Mouse (Mus musculus) neural tube, embryonic 15.5 days (tissue): Measurements from ENCODE around the gene Hao2. TPM values are rescaled to one million over a fixed set of nuclear protein-coding genes. Genes with fewer than 3 reads are reported as not detected.

Source experiments
- ATAC-seq: fragments of 200-750 bp; cut with Nextera tagmentation; 2 replicates; pipeline ENCODE4 v1.8.0; 2017; ENCODE audit warnings: mild to moderate bottlenecking, moderate TSS enrichment, moderate library complexity; ENCODE audit not compliant: low FRiP score
- H3K27ac ChIP-seq: fragments of 300-500 bp; sonication (generic); replicated peaks from 2 replicates; pipeline ENCODE4 v1.5.1; 2015; ENCODE audit warnings: mild to moderate bottlenecking, inconsistent platforms
- H3K27me3 ChIP-seq: fragments of 300-500 bp; sonication (generic); replicated peaks from 2 replicates; pipeline ENCODE4 v1.6.1; 2015; ENCODE audit warnings: inconsistent platforms
- H3K36me3 ChIP-seq: fragments of 300-500 bp; sonication (generic); 2 replicates; pipeline ENCODE4 v1.6.1; 2015; ENCODE audit warnings: inconsistent platforms
- H3K4me1 ChIP-seq: fragments of 300-500 bp; sonication (generic); 2 replicates; pipeline ENCODE4 v1.6.1; 2015; ENCODE audit warnings: inconsistent platforms
- H3K4me2 ChIP-seq: fragments of 300-500 bp; sonication (generic); 2 replicates; pipeline ENCODE4 v1.6.1; 2015; ENCODE audit warnings: inconsistent platforms, mild to moderate bottlenecking, moderate library complexity
- H3K4me3 ChIP-seq: fragments of 300-500 bp; sonication (generic); replicated peaks from 2 replicates; pipeline ENCODE4 v1.5.1; 2015; ENCODE audit warnings: mild to moderate bottlenecking, inconsistent platforms
- H3K9ac ChIP-seq: fragments of 300-500 bp; sonication (generic); replicated peaks from 2 replicates; pipeline ENCODE4 v1.6.1; 2015; ENCODE audit warnings: mild to moderate bottlenecking, inconsistent platforms
- H3K9me3 ChIP-seq: fragments of 300-500 bp; sonication (generic); replicated peaks from 2 replicates; pipeline ENCODE4 v1.6.1; 2016; ENCODE audit warnings: inconsistent platforms
- WGBS: fragments of 180-500 bp; shearing (Covaris S2); methylation state at CpG from one replicate; pipeline ENCODE4 v1.1.7; 2015; ENCODE audit warnings: mixed read lengths; 5-methylcytosine and 5-hydroxymethylcytosine counted together
- polyA plus RNA-seq: library from polyadenylated mRNA; unstranded; fragments of >200 nt; fragmentation: Nextera tagmentation; extraction: Ambion mirVana; gene quantifications from 2 replicates; pipeline ENCODE4 v1.2.1, GENCODE M21; 2015

Hao2 gene
- polyA plus RNA-seq, 1 experiment from 2014 or later: 0.09 TPM

- 3% methylated on average over 4 of the region's 4 CpGs for WGBS
- H3K36me3 ChIP-seq: no peaks in the 10 kb centered on the region
- no peak overlapping the region for H3K9ac ChIP-seq
- H3K27me3 ChIP-seq: no peaks in the 10 kb centered on the region
- H3K9me3 ChIP-seq: no peaks in the 10 kb centered on the region
- H3K27ac ChIP-seq: no peak overlapping the region
- no peak for ATAC-seq
- no peaks in the 10 kb centered on the region for H3K4me1 ChIP-seq
- no peak overlapping the region for H3K4me2 ChIP-seq
- H3K4me3 ChIP-seq: no peak overlapping the region
These were observed 22.6 kb upstream of the Hao2 start for GRCm38 (mm10) chr3:98915659-98916058.

- no peaks in the 10 kb centered on the region for H3K9me3 ChIP-seq
- H3K27me3 ChIP-seq: no peaks in the 10 kb centered on the region
- no peak overlapping the region for H3K27ac ChIP-seq
- H3K4me1 ChIP-seq: no peaks in the 10 kb centered on the region
- no peak overlapping the region for H3K9ac ChIP-seq
- 91% methylated on average over 6 of the region's 6 CpGs for WGBS
- H3K4me2 ChIP-seq: no peak overlapping the region
- no peaks in the 10 kb centered on the region for H3K36me3 ChIP-seq
- no peak for ATAC-seq
- no peak overlapping the region for H3K4me3 ChIP-seq
These were observed 20.6 kb upstream of the Hao2 start for GRCm38 (mm10) chr3:98913591-98913990.

GRCm38 (mm10) chr3:98897606-98898005, 4.6 kb upstream of the Hao2 start:
- Histone ChIP-seq H3K9ac (no peak overlapping the region), H3K4me2 (no peak overlapping the region), H3K27ac (no peak overlapping the region), H3K9me3 (no peaks in the 10 kb centered on the region), H3K4me3 (no peak overlapping the region), H3K4me1 (no peaks in the 10 kb centered on the region), H3K27me3 (no peaks in the 10 kb centered on the region), H3K36me3 (no peaks in the 10 kb centered on the region)
- no peak for ATAC-seq
- WGBS: 92% methylated on average over 2 of the region's 2 CpGs

DNA sequence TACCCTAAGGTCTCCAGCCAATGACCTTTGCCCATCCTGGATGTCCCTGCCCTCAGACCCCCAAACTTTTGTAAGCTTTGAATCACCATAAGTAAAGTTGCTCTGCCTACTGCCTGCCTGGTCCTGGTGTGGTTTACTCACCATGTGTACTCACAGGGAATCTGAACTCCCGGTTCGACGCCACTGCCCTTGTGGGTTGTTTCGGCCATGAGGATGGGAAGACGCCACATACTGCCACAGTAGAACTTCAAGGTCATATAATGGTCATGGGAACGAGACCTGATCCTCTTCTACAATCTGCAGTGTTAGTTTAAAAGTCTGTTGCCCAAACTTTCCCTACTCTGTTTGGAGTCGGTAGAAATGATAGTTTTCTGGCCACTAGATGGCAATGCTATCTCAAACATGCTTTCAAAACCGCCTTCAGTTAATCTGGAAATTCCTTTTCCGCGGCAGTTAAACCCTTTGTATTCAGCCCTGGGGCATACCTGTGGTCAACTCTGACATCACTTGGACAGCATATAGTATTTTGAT, 2.1 kb upstream of the Hao2 start:
- Histone ChIP-seq H3K27ac (no peak overlapping the region), H3K4me1 (no peaks in the 10 kb centered on the region), H3K36me3 (no peaks in the 10 kb centered on the region), H3K4me3 (no peak overlapping the region), H3K9me3 (no peaks in the 10 kb centered on the region), H3K9ac (no peak overlapping the region), H3K27me3 (no peaks in the 10 kb centered on the region), H3K4me2 (peak overlapping the region; percentile 31; the same call in 1 of the 2 replicates)
- peak; percentile 59; the same call in 1 of the 2 replicates for ATAC-seq
- WGBS: 46% methylated on average over 10 of the region's 10 CpGs

DNA sequence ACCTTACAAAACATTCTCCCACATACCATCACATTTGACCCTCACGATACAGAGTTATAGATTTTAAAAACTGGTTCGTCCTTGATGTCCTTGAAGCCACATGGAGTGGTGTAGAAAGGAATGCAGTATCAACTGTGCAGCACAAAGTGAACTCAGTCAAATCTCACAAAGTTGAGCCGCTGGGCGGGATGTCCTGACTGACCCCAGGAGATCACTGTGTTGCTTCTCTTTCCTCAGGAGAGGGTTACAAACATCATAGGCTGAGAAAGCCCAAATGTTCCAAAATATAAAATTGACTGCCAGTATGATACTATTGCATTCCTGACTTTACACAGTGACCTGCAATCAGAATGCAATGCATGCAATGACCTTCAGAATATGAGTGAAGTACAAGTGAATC, 2.6 kb downstream of the Hao2 start:
- Histone ChIP-seq H3K9me3 (no peaks in the 10 kb centered on the region), H3K27ac (no peak overlapping the region), H3K36me3 (no peaks in the 10 kb centered on the region), H3K27me3 (no peaks in the 10 kb centered on the region), H3K4me3 (no peak overlapping the region), H3K9ac (no peak overlapping the region), H3K4me2 (no peak overlapping the region), H3K4me1 (no peaks in the 10 kb centered on the region)
- no peak for ATAC-seq
- 92% methylated on average over 4 of the region's 4 CpGs for WGBS

DNA sequence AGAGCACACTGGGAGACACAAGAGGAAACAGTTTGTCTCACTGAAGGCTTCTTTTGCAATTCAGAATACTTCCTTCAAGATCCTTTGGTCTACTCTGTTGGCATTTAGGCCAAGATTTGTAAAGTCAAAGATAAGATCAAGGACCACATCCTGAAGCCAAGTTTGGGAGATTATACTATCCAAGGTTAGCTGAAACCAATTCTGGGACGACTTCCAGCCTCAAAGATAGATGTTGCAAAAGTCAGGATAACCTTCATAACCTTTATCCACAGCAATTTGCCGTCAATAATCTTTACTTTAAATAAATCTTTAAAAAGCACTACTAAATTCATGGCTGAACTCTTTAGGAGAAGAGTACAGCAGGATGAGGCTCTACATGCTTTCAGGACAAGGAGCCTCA, 4.8 kb downstream of the Hao2 start:
- Histone ChIP-seq H3K27me3 (no peaks in the 10 kb centered on the region), H3K9ac (no peak overlapping the region), H3K36me3 (no peaks in the 10 kb centered on the region), H3K4me2 (no peak overlapping the region), H3K4me3 (no peak overlapping the region), H3K4me1 (no peaks in the 10 kb centered on the region), H3K9me3 (no peaks in the 10 kb centered on the region), H3K27ac (no peak overlapping the region)
- WGBS: 79% methylated on average over 2 of the region's 2 CpGs
- no peak for ATAC-seq

GRCm38 (mm10) chr3:98880831-98881230, 12.2 kb downstream of the Hao2 start:
- Histone ChIP-seq H3K9ac (no peak overlapping the region), H3K27me3 (no peaks in the 10 kb centered on the region), H3K4me3 (no peak overlapping the region), H3K36me3 (no peaks in the 10 kb centered on the region), H3K4me2 (no peak overlapping the region), H3K27ac (no peak overlapping the region), H3K4me1 (no peaks in the 10 kb centered on the region), H3K9me3 (no peaks in the 10 kb centered on the region)
- no peak for ATAC-seq
- WGBS: 88% methylated on average over 2 of the region's 2 CpGs

DNA sequence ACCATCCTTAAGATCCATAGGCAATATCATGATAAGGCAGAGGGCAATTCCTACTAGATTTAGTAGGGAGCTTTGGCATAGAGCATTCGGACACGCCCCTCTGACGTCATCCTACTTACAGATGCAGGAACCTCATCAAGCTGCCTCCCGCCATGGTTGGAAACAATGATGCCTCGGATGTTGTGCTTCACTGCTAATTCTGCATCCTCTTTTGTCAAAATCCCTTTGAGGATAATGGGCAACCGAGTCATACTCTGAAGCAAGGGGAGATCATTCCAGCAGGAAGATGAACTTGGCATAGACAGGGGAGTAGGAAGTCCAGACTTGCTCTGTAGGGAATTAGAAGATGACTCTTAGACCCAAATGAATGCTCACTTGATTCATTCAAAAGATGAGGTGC, 12.8 kb downstream of the Hao2 start:
- ATAC-seq: no peak
- no peaks in the 10 kb centered on the region for H3K9me3 ChIP-seq
- no peaks in the 10 kb centered on the region for H3K36me3 ChIP-seq
- no peaks in the 10 kb centered on the region for H3K4me1 ChIP-seq
- 76% methylated on average over 6 of the region's 6 CpGs for WGBS
- H3K4me3 ChIP-seq: no peak overlapping the region
- H3K9ac ChIP-seq: no peak overlapping the region
- H3K4me2 ChIP-seq: no peak overlapping the region
- H3K27ac ChIP-seq: no peak overlapping the region
- no peaks in the 10 kb centered on the region for H3K27me3 ChIP-seq

GRCm38 (mm10) chr3:98868219-98868618, 24.8 kb downstream of the Hao2 start:
- 91% methylated on average over 2 of the region's 2 CpGs for WGBS
- H3K4me1 ChIP-seq: no peaks in the 10 kb centered on the region
- H3K27me3 ChIP-seq: no peaks in the 10 kb centered on the region

DNA sequence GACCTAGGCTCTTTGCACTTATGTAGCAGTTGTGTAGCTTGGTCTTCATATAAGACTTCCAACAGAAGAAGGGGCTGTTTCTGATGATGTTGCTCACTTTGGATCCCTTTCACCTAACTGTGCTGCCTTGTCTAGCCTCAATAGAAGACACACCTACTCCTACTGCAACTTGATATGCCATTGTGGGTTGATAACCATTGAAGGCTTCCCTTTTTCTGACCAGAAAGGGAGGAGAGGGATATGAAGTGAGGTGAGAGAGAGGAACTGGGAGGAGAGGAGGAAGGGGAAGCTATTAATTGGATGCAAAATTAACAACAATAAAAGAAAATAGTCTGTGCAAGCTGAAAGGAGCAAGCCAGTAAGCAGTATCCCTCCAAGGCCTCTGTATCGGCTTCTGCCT, 30.2 kb downstream of the Hao2 start:
- Histone ChIP-seq H3K4me3 (no peak overlapping the region), H3K27ac (no peak overlapping the region), H3K4me1 (no peaks in the 10 kb centered on the region), H3K4me2 (no peak overlapping the region), H3K27me3 (no peaks in the 10 kb centered on the region), H3K9me3 (no peaks in the 10 kb centered on the region), H3K9ac (no peak overlapping the region), H3K36me3 (no peaks in the 10 kb centered on the region)
- ATAC-seq: no peak
- WGBS: 96% methylated on average over 1 of the region's 1 CpGs

More at GRCm38 (mm10) chr3:98868219-98868618, 24.8 kb downstream of the Hao2 start:
- no peaks in the 10 kb centered on the region for H3K36me3 ChIP-seq
- H3K4me3 ChIP-seq: no peak overlapping the region
- H3K9ac ChIP-seq: no peak overlapping the region
- no peaks in the 10 kb centered on the region for H3K9me3 ChIP-seq
- no peak for ATAC-seq
- no peak overlapping the region for H3K27ac ChIP-seq
- H3K4me2 ChIP-seq: no peak overlapping the region

GRCm38 (mm10) chr3:98859576-98859975, 33.5 kb downstream of the Hao2 start, which contains the start of gene Hsd3b1:
Gene Hsd3b1, minus strand, starts transcription at chr3:98859794.
- Histone ChIP-seq H3K4me2 (no peak within 1 kb of the TSS), H3K36me3 (no peaks in the 10 kb centered on the region), H3K4me1 (no peaks in the 10 kb centered on the region), H3K9me3 (no peaks in the 10 kb centered on the region), H3K4me3 (no peak within 1 kb of the TSS), H3K27me3 (no peaks in the 10 kb centered on the region), H3K9ac (no peak within 1 kb of the TSS), H3K27ac (no peak within 1 kb of the TSS)
- WGBS: 90% methylated on average over 3 of the region's 3 CpGs
- ATAC-seq: no peak

- H3K27me3 ChIP-seq: no peaks in the 10 kb centered on the region
- ATAC-seq: no peak
These were observed 35.0 kb downstream of the Hao2 start for GRCm38 (mm10) chr3:98858051-98858450.

DNA sequence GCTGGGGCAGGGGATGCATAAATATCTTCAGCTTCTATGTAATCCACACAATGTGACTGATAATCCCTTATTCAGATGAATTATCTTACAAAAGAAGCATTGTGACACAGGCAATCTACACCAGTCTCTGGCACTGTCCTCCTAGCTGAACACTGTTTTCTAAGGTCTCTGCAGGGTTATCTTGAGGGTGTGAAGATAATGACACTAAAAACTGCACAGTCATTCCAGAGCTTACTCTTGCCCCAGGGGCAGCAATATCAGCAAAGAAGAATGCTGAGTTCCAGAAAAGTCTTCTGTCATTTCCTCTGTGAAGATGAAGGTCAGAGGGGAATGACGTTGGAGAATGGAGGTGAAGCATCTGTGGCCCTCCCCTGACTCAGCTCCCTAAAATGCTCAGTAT, 36.1 kb downstream of the Hao2 start:
- no peaks in the 10 kb centered on the region for H3K27me3 ChIP-seq
- H3K4me1 ChIP-seq: no peaks in the 10 kb centered on the region
- H3K9me3 ChIP-seq: no peaks in the 10 kb centered on the region
- 56% methylated on average over 1 of the region's 1 CpGs for WGBS
- H3K9ac ChIP-seq: no peak overlapping the region
- ATAC-seq: no peak
- H3K4me3 ChIP-seq: no peak overlapping the region
- H3K27ac ChIP-seq: no peak overlapping the region
- no peaks in the 10 kb centered on the region for H3K36me3 ChIP-seq
- H3K4me2 ChIP-seq: no peak overlapping the region

More at GRCm38 (mm10) chr3:98858051-98858450, 35.0 kb downstream of the Hao2 start:
- Histone ChIP-seq H3K9me3 (no peaks in the 10 kb centered on the region), H3K36me3 (no peaks in the 10 kb centered on the region), H3K4me2 (no peak overlapping the region), H3K27ac (no peak overlapping the region), H3K9ac (no peak overlapping the region), H3K4me3 (no peak overlapping the region), H3K4me1 (no peaks in the 10 kb centered on the region)
- 84% methylated on average over 2 of the region's 2 CpGs for WGBS
